ENCODE assay signal across 23 mouse cellular contexts in genomic region chr8:125330638-125331037, GRCm38 (mm10).
DNase-seq lines count a peak whose midpoint lies in the region; ATAC-seq lines count a peak whose summit lies in the region.
"Had no signal": no experiment of that assay in that cellular context is flagged by ENCODE, and none has a peak within 500 bp of the region (broad histone marks: within the 10 kb centered on the region; RNA-seq: fewer than 3 reads in every experiment).

No protein-coding gene starts in this region.

- no peaks in the 10 kb centered on the region for H3K9me3 ChIP-seq in heart, embryonic 10.5 days
- H3K9me3 ChIP-seq in hindbrain, embryonic 16.5 days (ENCODE audit: control insufficient read depth, low read length), result no peaks in the 10 kb centered on the region
- peaks cover 4% of the 10 kb centered on the region; the same call in 1 of the 2 replicates for H3K9me3 ChIP-seq in hindbrain, embryonic 13.5 days
- H3K9me3 ChIP-seq in heart, embryonic 15.5 days (replicated peaks), result no peaks in the 10 kb centered on the region
- no peaks in the 10 kb centered on the region for H3K9me3 ChIP-seq in midbrain, embryonic 13.5 days
- H3K9me3 ChIP-seq: embryonic facial prominence, embryonic 15.5 days; intestine, embryonic 15.5 days; stomach, embryonic 15.5 days had no signal

- WGBS in heart, embryonic 10.5 days, result 44% methylated on average over 6 of the region's 6 CpGs
- 37% methylated on average over 6 of the region's 6 CpGs for WGBS in hindbrain, embryonic 16.5 days
- 40% methylated on average over 6 of the region's 6 CpGs for WGBS in hindbrain, embryonic 13.5 days
- WGBS in heart, embryonic 15.5 days, result 29% methylated on average over 6 of the region's 6 CpGs
- 40% methylated on average over 6 of the region's 6 CpGs for WGBS in midbrain, embryonic 13.5 days

- H3K36me3 ChIP-seq in heart, embryonic 10.5 days, result no peaks in the 10 kb centered on the region
- H3K36me3 ChIP-seq in hindbrain, embryonic 16.5 days (ENCODE audit: control insufficient read depth, insufficient read depth, low read length), result no peaks in the 10 kb centered on the region
- no peaks in the 10 kb centered on the region for H3K36me3 ChIP-seq in hindbrain, embryonic 13.5 days
- H3K36me3 ChIP-seq in heart, embryonic 15.5 days, result no peaks in the 10 kb centered on the region
- H3K36me3 ChIP-seq in midbrain, embryonic 13.5 days, result no peaks in the 10 kb centered on the region
- H3K36me3 ChIP-seq: embryonic facial prominence, embryonic 15.5 days; intestine, embryonic 15.5 days; stomach, embryonic 15.5 days had no signal

- no peak overlapping the region for H3K9ac ChIP-seq in hindbrain, embryonic 16.5 days (ENCODE audit: low read depth, low read length)
- H3K9ac ChIP-seq in hindbrain, embryonic 13.5 days, result no peak overlapping the region
- H3K9ac ChIP-seq in heart, embryonic 15.5 days, result no peak overlapping the region
- H3K9ac ChIP-seq in midbrain, embryonic 13.5 days (replicated peaks), result no peak overlapping the region
- H3K9ac ChIP-seq: embryonic facial prominence, embryonic 15.5 days; intestine, embryonic 15.5 days; stomach, embryonic 15.5 days had no signal

- H3K4me3 ChIP-seq in heart, embryonic 10.5 days, result no peak overlapping the region
- H3K4me3 ChIP-seq in hindbrain, embryonic 16.5 days (ENCODE audit: low read length), result no peak overlapping the region
- H3K4me3 ChIP-seq in hindbrain, embryonic 13.5 days, result no peak overlapping the region
- H3K4me3 ChIP-seq in heart, embryonic 15.5 days, result no peak overlapping the region
- H3K4me3 ChIP-seq in midbrain, embryonic 13.5 days (replicated peaks), result no peak overlapping the region
- H3K4me3 ChIP-seq: embryonic facial prominence, embryonic 15.5 days; intestine, embryonic 15.5 days; megakaryocyte, embryonic 14.5 days; myocyte; stomach, embryonic 15.5 days had no signal

- peak; percentile 81 for DNase-seq in heart, embryonic 10.5 days (ENCODE audit: low spot score)
- no peak for DNase-seq in heart, adult 8-10 months (ENCODE audit: low spot score)
- DNase-seq in adrenal gland, postnatal 10 days, result no peak
- DNase-seq: B cell, adult 2 months; cerebellum, adult 2 months; cerebellum, postnatal 36 days; gastrocnemius, postnatal 14 days; kidney, adult 9 months; kidney, postnatal 25 days; layer of hippocampus, adult 9-11 months; lung, adult 18-20 months; right cerebral cortex, postnatal 25 days; thymus, adult 2 months had no signal

- H3K4me2 ChIP-seq in hindbrain, embryonic 16.5 days (ENCODE audit: low read length), result no peak overlapping the region
- H3K4me2 ChIP-seq in hindbrain, embryonic 13.5 days, result no peak overlapping the region
- no peak overlapping the region for H3K4me2 ChIP-seq in heart, embryonic 15.5 days
- H3K4me2 ChIP-seq in midbrain, embryonic 13.5 days (replicated peaks), result no peak overlapping the region
- H3K4me2 ChIP-seq: embryonic facial prominence, embryonic 15.5 days; intestine, embryonic 15.5 days; liver, embryonic 11.5 days; stomach, embryonic 15.5 days had no signal

- H3K27ac ChIP-seq in heart, embryonic 10.5 days, result peak overlapping the region; percentile 87
- H3K27ac ChIP-seq in hindbrain, embryonic 16.5 days (ENCODE audit: low read depth, low read length), result no peak overlapping the region
- no peak overlapping the region for H3K27ac ChIP-seq in hindbrain, embryonic 13.5 days
- peak overlapping the region; percentile 58 for H3K27ac ChIP-seq in heart, embryonic 15.5 days
- H3K27ac ChIP-seq in midbrain, embryonic 13.5 days, result no peak overlapping the region
- H3K27ac ChIP-seq: embryonic facial prominence, embryonic 15.5 days; intestine, embryonic 15.5 days; stomach, embryonic 15.5 days had no signal

- peaks cover 10% of the 10 kb centered on the region; the same call in 1 of the 2 replicates for H3K27me3 ChIP-seq in heart, embryonic 10.5 days (ENCODE audit: insufficient read depth, poor library complexity, severe bottlenecking)
- H3K27me3 ChIP-seq in hindbrain, embryonic 16.5 days (replicated peaks; ENCODE audit: control insufficient read depth, insufficient read depth, low read length), result no peaks in the 10 kb centered on the region; the same call in 1 of the 2 replicates
- peaks cover 66% of the 10 kb centered on the region for H3K27me3 ChIP-seq in hindbrain, embryonic 13.5 days
- no peaks in the 10 kb centered on the region for H3K27me3 ChIP-seq in heart, embryonic 15.5 days
- peaks cover 76% of the 10 kb centered on the region for H3K27me3 ChIP-seq in midbrain, embryonic 13.5 days
- H3K27me3 ChIP-seq: embryonic facial prominence, embryonic 15.5 days; intestine, embryonic 15.5 days; stomach, embryonic 15.5 days had no signal

- peaks cover 78% of the 10 kb centered on the region for H3K4me1 ChIP-seq in heart, embryonic 10.5 days
- H3K4me1 ChIP-seq in hindbrain, embryonic 16.5 days (ENCODE audit: control insufficient read depth, insufficient read depth, low read depth, low read length), result peaks cover 9% of the 10 kb centered on the region; the same call in 1 of the 2 replicates
- H3K4me1 ChIP-seq in hindbrain, embryonic 13.5 days (replicated peaks), result peaks cover 18% of the 10 kb centered on the region
- H3K4me1 ChIP-seq in heart, embryonic 15.5 days (replicated peaks), result peaks cover 50% of the 10 kb centered on the region
- H3K4me1 ChIP-seq in midbrain, embryonic 13.5 days (replicated peaks), result peaks cover 21% of the 10 kb centered on the region
- H3K4me1 ChIP-seq: intestine, embryonic 15.5 days; megakaryocyte, embryonic 14.5 days had no signal

- 0 out of 2 replicates have a peak, but pooled peaks have one; percentile 20 for ATAC-seq in hindbrain, embryonic 16.5 days
- ATAC-seq in hindbrain, embryonic 13.5 days (ENCODE audit: low FRiP score), result no peak
- ATAC-seq in heart, embryonic 15.5 days (replicated peaks; ENCODE audit: insufficient number of reproducible peaks, insufficient read depth, low FRiP score, low read depth), result peak; percentile 42; the same call in 1 of the 2 replicates
- peak; percentile 52 for ATAC-seq in midbrain, embryonic 13.5 days
- ATAC-seq: intestine, embryonic 15.5 days had no signal

Comparison
In these comparisons a context has a peak if more than half of its experiments do, and no peak if none do; other contexts are left out.
1. H3K27ac ChIP-seq: peak in heart, embryonic 10.5 days (single experiment) and heart, embryonic 15.5 days (single experiment); none in hindbrain, embryonic 16.5 days (single experiment), hindbrain, embryonic 13.5 days (single experiment) and midbrain, embryonic 13.5 days (single experiment).